Mouse (Mus musculus): ENCODE data around the gene Afg1l. TPM values are rescaled to one million over a fixed set of nuclear protein-coding genes. Genes with fewer than 3 reads are reported as not detected.

Gene Afg1l
- polyA plus RNA-seq, 1 experiment from 2014 or later: 8.9 TPM

GRCm38 (mm10) chr10:42415821-42416470 is 62.4 kb downstream of the Afg1l start:
- H3K4me3 ChIP-seq: no peak overlapping the region
- WGBS: 69% methylated on average over 4 of the region's 4 CpGs
- no peaks in the 10 kb centered on the region for H3K27me3 ChIP-seq
- H3K36me3 ChIP-seq: no peaks in the 10 kb centered on the region
- ATAC-seq (ENCODE audit: low FRiP score, low read depth): no peak
- H3K4me1 ChIP-seq (replicated peaks): peaks cover 19% of the 10 kb centered on the region
- no peak overlapping the region for H3K9ac ChIP-seq
- no peak overlapping the region for H3K4me2 ChIP-seq
- H3K9me3 ChIP-seq: no peaks in the 10 kb centered on the region
- no peak overlapping the region for H3K27ac ChIP-seq (replicated peaks)

- Histone ChIP-seq H3K4me3 (no peak overlapping the region), H3K4me1 (replicated peaks) (peaks cover 8% of the 10 kb centered on the region), H3K27me3 (no peaks in the 10 kb centered on the region), H3K4me2 (no peak overlapping the region), H3K27ac (replicated peaks) (peak overlapping the region; percentile 72), H3K9ac (no peak overlapping the region), H3K9me3 (no peaks in the 10 kb centered on the region), H3K36me3 (no peaks in the 10 kb centered on the region)
- WGBS: 65% methylated on average over 6 of the region's 6 CpGs
- peak; percentile 81 for ATAC-seq (ENCODE audit: low FRiP score, low read depth)
Observed at GRCm38 (mm10) chr10:42410748-42411537, 67.4 kb downstream of the Afg1l start.

- no peaks in the 10 kb centered on the region for H3K27me3 ChIP-seq
- 79% methylated on average over 11 of the region's 11 CpGs for WGBS
- no peaks in the 10 kb centered on the region for H3K4me1 ChIP-seq (replicated peaks)
- no peaks in the 10 kb centered on the region for H3K36me3 ChIP-seq
- H3K27ac ChIP-seq (replicated peaks): no peak overlapping the region
- no peak for ATAC-seq (ENCODE audit: low FRiP score, low read depth)
- no peaks in the 10 kb centered on the region for H3K9me3 ChIP-seq
- no peak overlapping the region for H3K4me3 ChIP-seq
- no peak overlapping the region for H3K4me2 ChIP-seq
- no peak overlapping the region for H3K9ac ChIP-seq
Observed at GRCm38 (mm10) chr10:42390436-42390835, 87.9 kb downstream of the Afg1l start.

- H3K27me3 ChIP-seq: no peaks in the 10 kb centered on the region
- H3K27ac ChIP-seq (replicated peaks): no peak overlapping the region
- no peak overlapping the region for H3K9ac ChIP-seq
- no peak for ATAC-seq (ENCODE audit: low FRiP score, low read depth)
- no peaks in the 10 kb centered on the region for H3K9me3 ChIP-seq
- H3K4me2 ChIP-seq: no peak overlapping the region
- H3K4me3 ChIP-seq: no peak overlapping the region
- no peaks in the 10 kb centered on the region for H3K4me1 ChIP-seq (replicated peaks)
- H3K36me3 ChIP-seq: no peaks in the 10 kb centered on the region
Observed at GRCm38 (mm10) chr10:42388181-42388580, 90.2 kb downstream of the Afg1l start.

GRCm38 (mm10) chr10:42384946-42385644 is 93.3 kb downstream of the Afg1l start:
- no peak overlapping the region for H3K4me3 ChIP-seq
- no peak overlapping the region for H3K4me2 ChIP-seq
- H3K9me3 ChIP-seq: no peaks in the 10 kb centered on the region
- WGBS: 28% methylated on average over 13 of the region's 13 CpGs
- no peak overlapping the region for H3K9ac ChIP-seq
- H3K27me3 ChIP-seq: no peaks in the 10 kb centered on the region
- ATAC-seq (ENCODE audit: low FRiP score, low read depth): no peak
- H3K36me3 ChIP-seq: no peaks in the 10 kb centered on the region
- no peaks in the 10 kb centered on the region for H3K4me1 ChIP-seq (replicated peaks)
- no peak overlapping the region for H3K27ac ChIP-seq (replicated peaks)

GRCm38 (mm10) chr10:42383708-42384107 is 94.7 kb downstream of the Afg1l start:
- 34% methylated on average over 6 of the region's 6 CpGs for WGBS
- no peaks in the 10 kb centered on the region for H3K27me3 ChIP-seq
- no peak overlapping the region for H3K4me2 ChIP-seq
- no peak for ATAC-seq (ENCODE audit: low FRiP score, low read depth)
- no peaks in the 10 kb centered on the region for H3K4me1 ChIP-seq (replicated peaks)
- H3K4me3 ChIP-seq: no peak overlapping the region
- no peaks in the 10 kb centered on the region for H3K9me3 ChIP-seq
- H3K36me3 ChIP-seq: no peaks in the 10 kb centered on the region
- H3K9ac ChIP-seq: no peak overlapping the region
- no peak overlapping the region for H3K27ac ChIP-seq (replicated peaks)

GRCm38 (mm10) chr10:42364216-42364615 is 114.1 kb downstream of the Afg1l start:
- no peak overlapping the region for H3K9ac ChIP-seq
- no peaks in the 10 kb centered on the region for H3K27me3 ChIP-seq
- H3K4me2 ChIP-seq: no peak overlapping the region
- no peaks in the 10 kb centered on the region for H3K4me1 ChIP-seq (replicated peaks)
- no peak overlapping the region for H3K27ac ChIP-seq (replicated peaks)
- H3K9me3 ChIP-seq: no peaks in the 10 kb centered on the region; the same call in 1 of the 2 replicates
- no peak overlapping the region for H3K4me3 ChIP-seq
- ATAC-seq (ENCODE audit: low FRiP score, low read depth): peak; percentile 63; the same call in 1 of the 2 replicates
- WGBS: 71% methylated on average over 10 of the region's 10 CpGs
- H3K36me3 ChIP-seq: no peaks in the 10 kb centered on the region

- ATAC-seq (ENCODE audit: low FRiP score, low read depth): no peak
Observed at GRCm38 (mm10) chr10:42355980-42356379, 122.4 kb downstream of the Afg1l start.

GRCm38 (mm10) chr10:42347986-42348385 is 130.4 kb downstream of the Afg1l start:
- no peak overlapping the region for H3K27ac ChIP-seq (replicated peaks)
- WGBS: 90% methylated on average over 5 of the region's 5 CpGs
- no peak for ATAC-seq (ENCODE audit: low FRiP score, low read depth)
- no peaks in the 10 kb centered on the region for H3K36me3 ChIP-seq
- no peak overlapping the region for H3K4me3 ChIP-seq
- no peaks in the 10 kb centered on the region for H3K27me3 ChIP-seq
- no peaks in the 10 kb centered on the region for H3K9me3 ChIP-seq
- 0 out of 2 replicates have a peak, but pooled peaks cover 11% of the 10 kb centered on the region for H3K4me1 ChIP-seq (replicated peaks)
- no peak overlapping the region for H3K4me2 ChIP-seq
- no peak overlapping the region for H3K9ac ChIP-seq

More at GRCm38 (mm10) chr10:42355980-42356379, 122.4 kb downstream of the Afg1l start:
- Histone ChIP-seq H3K36me3 (no peaks in the 10 kb centered on the region), H3K4me1 (replicated peaks) (no peaks in the 10 kb centered on the region), H3K4me3 (no peak overlapping the region), H3K27ac (replicated peaks) (no peak overlapping the region), H3K4me2 (no peak overlapping the region), H3K9ac (no peak overlapping the region), H3K9me3 (no peaks in the 10 kb centered on the region), H3K27me3 (no peaks in the 10 kb centered on the region)
- 53% methylated on average over 3 of the region's 3 CpGs for WGBS

GRCm38 (mm10) chr10:42347127-42347526 is 131.2 kb downstream of the Afg1l start:
- Histone ChIP-seq H3K4me3 (no peak overlapping the region), H3K9me3 (no peaks in the 10 kb centered on the region), H3K27ac (replicated peaks) (peak overlapping the region; percentile 6; the same call in 1 of the 2 replicates), H3K36me3 (no peaks in the 10 kb centered on the region), H3K4me1 (replicated peaks) (0 out of 2 replicates have a peak, but pooled peaks cover 11% of the 10 kb centered on the region), H3K9ac (no peak overlapping the region), H3K27me3 (no peaks in the 10 kb centered on the region), H3K4me2 (no peak overlapping the region)
- WGBS: 51% methylated on average over 5 of the region's 5 CpGs
- ATAC-seq (ENCODE audit: low FRiP score, low read depth): no peak

GRCm38 (mm10) chr10:42346179-42346877 is 132.0 kb downstream of the Afg1l start:
- Histone ChIP-seq H3K4me2 (no peak overlapping the region), H3K4me3 (no peak overlapping the region), H3K9me3 (no peaks in the 10 kb centered on the region), H3K27me3 (no peaks in the 10 kb centered on the region), H3K9ac (no peak overlapping the region), H3K27ac (replicated peaks) (peak overlapping the region; percentile 64), H3K36me3 (no peaks in the 10 kb centered on the region), H3K4me1 (replicated peaks) (0 out of 2 replicates have a peak, but pooled peaks cover 11% of the 10 kb centered on the region)
- ATAC-seq (ENCODE audit: low FRiP score, low read depth): peak; percentile 73; the same call in 1 of the 2 replicates
- 29% methylated on average over 12 of the region's 12 CpGs for WGBS

All from hindbrain, embryonic 15.5 days (tissue).